Mouse (Mus musculus) hindbrain, embryonic 15.5 days (tissue): ENCODE results near the gene Col15a1. TPM values are rescaled to one million over a fixed set of nuclear protein-coding genes. Genes with fewer than 3 reads are reported as not detected.

Source experiments
- ATAC-seq: fragments of 200-750 bp; cut with Nextera tagmentation; 2 replicates; pipeline ENCODE4 v1.8.0; 2017; ENCODE audit warnings: low read depth, moderate number of reproducible peaks, moderate TSS enrichment; ENCODE audit not compliant: low FRiP score
- H3K27ac ChIP-seq: fragments of 300-500 bp; sonication (generic); replicated peaks from 2 replicates; pipeline ENCODE4 v1.5.1; 2015; ENCODE audit warnings: mild to moderate bottlenecking, inconsistent platforms
- H3K27me3 ChIP-seq: fragments of 300-500 bp; sonication (generic); 2 replicates; pipeline ENCODE4 v1.6.1; 2015; ENCODE audit warnings: control low read depth, inconsistent platforms
- H3K36me3 ChIP-seq: fragments of 300-500 bp; sonication (generic); 2 replicates; pipeline ENCODE4 v1.6.1; 2015; ENCODE audit warnings: control low read depth, inconsistent platforms
- H3K4me1 ChIP-seq: fragments of 300-500 bp; sonication (generic); replicated peaks from 2 replicates; pipeline ENCODE4 v1.6.1; 2015; ENCODE audit warnings: control low read depth, inconsistent platforms
- H3K4me2 ChIP-seq: fragments of 300-500 bp; sonication (generic); 2 replicates; pipeline ENCODE4 v1.6.1; 2015; ENCODE audit warnings: moderate library complexity, mild to moderate bottlenecking, inconsistent platforms
- H3K4me3 ChIP-seq: fragments of 300-500 bp; sonication (generic); 2 replicates; pipeline ENCODE4 v1.5.1; 2015; ENCODE audit warnings: mild to moderate bottlenecking, inconsistent platforms
- H3K9ac ChIP-seq: fragments of 300-500 bp; sonication (generic); 2 replicates; pipeline ENCODE4 v1.6.1; 2015; ENCODE audit warnings: inconsistent platforms
- H3K9me3 ChIP-seq: fragments of 300-500 bp; sonication (generic); 2 replicates; pipeline ENCODE4 v1.6.1; 2016; ENCODE audit warnings: control low read depth, inconsistent platforms
- WGBS: fragments of 180-500 bp; shearing (Covaris S2); methylation state at CpG from one replicate; pipeline ENCODE4 v1.1.7; 2015; 5-methylcytosine and 5-hydroxymethylcytosine counted together
- polyA plus RNA-seq: library from polyadenylated mRNA; unstranded; fragments of >200 nt; fragmentation: Nextera tagmentation; extraction: Ambion mirVana; gene quantifications from 2 replicates; pipeline ENCODE4 v1.2.1, GENCODE M21; 2015

The Col15a1 gene
- polyA plus RNA-seq, 1 experiment from 2014 or later: 4.4 TPM

GRCm38 (mm10) chr4:47278397-47278796 lies 70.4 kb downstream of the Col15a1 start:
- peak overlapping the region; percentile 25; the same call in 1 of the 2 replicates for H3K27ac ChIP-seq
- 93% methylated on average over 6 of the region's 6 CpGs for WGBS
- H3K4me3 ChIP-seq: no peak overlapping the region
- ATAC-seq: no peak
- no peak overlapping the region for H3K4me2 ChIP-seq
- H3K27me3 ChIP-seq: no peaks in the 10 kb centered on the region
- no peaks in the 10 kb centered on the region for H3K9me3 ChIP-seq
- peaks cover 12% of the 10 kb centered on the region; the same call in 1 of the 2 replicates for H3K4me1 ChIP-seq
- no peaks in the 10 kb centered on the region for H3K36me3 ChIP-seq
- no peak overlapping the region for H3K9ac ChIP-seq

GRCm38 (mm10) chr4:47279085-47279707 lies 71.2 kb downstream of the Col15a1 start:
- H3K9me3 ChIP-seq: no peaks in the 10 kb centered on the region
- peak overlapping the region; percentile 25; the same call in 1 of the 2 replicates for H3K27ac ChIP-seq
- ATAC-seq: peak; percentile 87
- no peak overlapping the region for H3K4me3 ChIP-seq
- WGBS: 45% methylated on average over 10 of the region's 10 CpGs
- H3K27me3 ChIP-seq: no peaks in the 10 kb centered on the region
- no peak overlapping the region for H3K4me2 ChIP-seq
- no peaks in the 10 kb centered on the region for H3K36me3 ChIP-seq
- H3K4me1 ChIP-seq: peaks cover 12% of the 10 kb centered on the region; the same call in 1 of the 2 replicates
- H3K9ac ChIP-seq: no peak overlapping the region

- 90% methylated on average over 5 of the region's 5 CpGs for WGBS
- no peak overlapping the region for H3K4me2 ChIP-seq
- H3K9ac ChIP-seq: no peak overlapping the region
- no peaks in the 10 kb centered on the region for H3K9me3 ChIP-seq
- peaks cover 12% of the 10 kb centered on the region; the same call in 1 of the 2 replicates for H3K4me1 ChIP-seq
- H3K36me3 ChIP-seq: no peaks in the 10 kb centered on the region
- ATAC-seq: no peak
- no peak overlapping the region for H3K4me3 ChIP-seq
- H3K27me3 ChIP-seq: no peaks in the 10 kb centered on the region
- no peak overlapping the region for H3K27ac ChIP-seq
Measured at GRCm38 (mm10) chr4:47280126-47280525, 72.2 kb downstream of the Col15a1 start.

- H3K36me3 ChIP-seq: no peaks in the 10 kb centered on the region
- H3K27ac ChIP-seq: no peak overlapping the region
- H3K4me2 ChIP-seq: no peak overlapping the region
- 76% methylated on average over 6 of the region's 6 CpGs for WGBS
- no peak overlapping the region for H3K4me3 ChIP-seq
- H3K9ac ChIP-seq: no peak overlapping the region
- H3K9me3 ChIP-seq: no peaks in the 10 kb centered on the region
- ATAC-seq: no peak
- H3K4me1 ChIP-seq: peaks cover 12% of the 10 kb centered on the region; the same call in 1 of the 2 replicates
- H3K27me3 ChIP-seq: no peaks in the 10 kb centered on the region
Measured at GRCm38 (mm10) chr4:47281920-47282682, 74.1 kb downstream of the Col15a1 start.

GRCm38 (mm10) chr4:47284311-47284710 lies 76.3 kb downstream of the Col15a1 start:
- 62% methylated on average over 6 of the region's 6 CpGs for WGBS
- no peak overlapping the region for H3K4me2 ChIP-seq
- no peaks in the 10 kb centered on the region for H3K27me3 ChIP-seq
- no peak for ATAC-seq
- no peaks in the 10 kb centered on the region for H3K36me3 ChIP-seq
- no peaks in the 10 kb centered on the region for H3K9me3 ChIP-seq
- H3K9ac ChIP-seq: no peak overlapping the region
- peaks cover 5% of the 10 kb centered on the region; the same call in 1 of the 2 replicates for H3K4me1 ChIP-seq
- no peak overlapping the region for H3K27ac ChIP-seq
- H3K4me3 ChIP-seq: no peak overlapping the region

- Histone ChIP-seq H3K27me3 (no peaks in the 10 kb centered on the region), H3K9me3 (no peaks in the 10 kb centered on the region), H3K36me3 (no peaks in the 10 kb centered on the region), H3K4me2 (no peak overlapping the region), H3K4me3 (no peak overlapping the region), H3K4me1 (no peaks in the 10 kb centered on the region), H3K27ac (no peak overlapping the region), H3K9ac (no peak overlapping the region)
- 71% methylated on average over 9 of the region's 9 CpGs for WGBS
- ATAC-seq: no peak
Measured at GRCm38 (mm10) chr4:47284874-47285273, 76.9 kb downstream of the Col15a1 start.

- Histone ChIP-seq H3K27me3 (no peaks in the 10 kb centered on the region), H3K4me2 (no peak overlapping the region), H3K27ac (no peak overlapping the region), H3K9ac (no peak overlapping the region), H3K36me3 (no peaks in the 10 kb centered on the region), H3K4me3 (no peak overlapping the region), H3K4me1 (peaks cover 6% of the 10 kb centered on the region; the same call in 1 of the 2 replicates), H3K9me3 (no peaks in the 10 kb centered on the region)
- WGBS: 91% methylated on average over 3 of the region's 3 CpGs
- no peak for ATAC-seq
Measured at GRCm38 (mm10) chr4:47286599-47287147, 78.7 kb downstream of the Col15a1 start.

- H3K9me3 ChIP-seq: no peaks in the 10 kb centered on the region
- H3K27me3 ChIP-seq: no peaks in the 10 kb centered on the region
- no peak overlapping the region for H3K4me2 ChIP-seq
- no peak overlapping the region for H3K4me3 ChIP-seq
- ATAC-seq: no peak
- H3K36me3 ChIP-seq: no peaks in the 10 kb centered on the region
- H3K27ac ChIP-seq: no peak overlapping the region
- WGBS: 67% methylated on average over 4 of the region's 4 CpGs
- H3K9ac ChIP-seq: no peak overlapping the region
- peaks cover 6% of the 10 kb centered on the region; the same call in 1 of the 2 replicates for H3K4me1 ChIP-seq
Measured at GRCm38 (mm10) chr4:47287468-47287867, 79.5 kb downstream of the Col15a1 start.

GRCm38 (mm10) chr4:47288306-47288705 lies 80.3 kb downstream of the Col15a1 start:
- Histone ChIP-seq H3K4me3 (no peak overlapping the region), H3K9ac (no peak overlapping the region), H3K4me1 (peaks cover 6% of the 10 kb centered on the region; the same call in 1 of the 2 replicates), H3K4me2 (no peak overlapping the region), H3K36me3 (no peaks in the 10 kb centered on the region), H3K9me3 (no peaks in the 10 kb centered on the region), H3K27ac (no peak overlapping the region), H3K27me3 (no peaks in the 10 kb centered on the region)
- ATAC-seq: no peak
- WGBS: 46% methylated on average over 4 of the region's 4 CpGs

GRCm38 (mm10) chr4:47289526-47289925 lies 81.6 kb downstream of the Col15a1 start:
- no peak overlapping the region for H3K4me3 ChIP-seq
- ATAC-seq: no peak
- no peak overlapping the region for H3K9ac ChIP-seq
- no peaks in the 10 kb centered on the region for H3K27me3 ChIP-seq
- H3K4me2 ChIP-seq: no peak overlapping the region
- WGBS: 95% methylated on average over 3 of the region's 3 CpGs
- H3K4me1 ChIP-seq: peaks cover 12% of the 10 kb centered on the region
- no peaks in the 10 kb centered on the region for H3K9me3 ChIP-seq
- no peaks in the 10 kb centered on the region for H3K36me3 ChIP-seq
- no peak overlapping the region for H3K27ac ChIP-seq

GRCm38 (mm10) chr4:47290448-47290847 lies 82.5 kb downstream of the Col15a1 start:
- Histone ChIP-seq H3K4me2 (no peak overlapping the region), H3K4me3 (no peak overlapping the region), H3K4me1 (peaks cover 12% of the 10 kb centered on the region), H3K36me3 (no peaks in the 10 kb centered on the region), H3K27ac (no peak overlapping the region), H3K9ac (no peak overlapping the region), H3K27me3 (no peaks in the 10 kb centered on the region), H3K9me3 (no peaks in the 10 kb centered on the region)
- no peak for ATAC-seq
- WGBS: 85% methylated on average over 2 of the region's 2 CpGs

- Histone ChIP-seq H3K9me3 (no peaks in the 10 kb centered on the region), H3K27ac (no peak overlapping the region), H3K27me3 (no peaks in the 10 kb centered on the region), H3K4me2 (no peak overlapping the region), H3K36me3 (no peaks in the 10 kb centered on the region), H3K9ac (no peak overlapping the region), H3K4me3 (no peak overlapping the region), H3K4me1 (peaks cover 12% of the 10 kb centered on the region)
- WGBS: 45% methylated on average over 1 of the region's 1 CpGs
- ATAC-seq: peak; percentile 61; the same call in 1 of the 2 replicates
Measured at GRCm38 (mm10) chr4:47291013-47291412, 83.1 kb downstream of the Col15a1 start.
